Mouse (Mus musculus): ENCODE measurements around the gene Bhmt.
"Not testable (repeated sequence)": the region's sequence is repeated elsewhere in the genome, so short reads cannot be mapped to it uniquely, and the experiment has no call there.

The Bhmt gene

DNA sequence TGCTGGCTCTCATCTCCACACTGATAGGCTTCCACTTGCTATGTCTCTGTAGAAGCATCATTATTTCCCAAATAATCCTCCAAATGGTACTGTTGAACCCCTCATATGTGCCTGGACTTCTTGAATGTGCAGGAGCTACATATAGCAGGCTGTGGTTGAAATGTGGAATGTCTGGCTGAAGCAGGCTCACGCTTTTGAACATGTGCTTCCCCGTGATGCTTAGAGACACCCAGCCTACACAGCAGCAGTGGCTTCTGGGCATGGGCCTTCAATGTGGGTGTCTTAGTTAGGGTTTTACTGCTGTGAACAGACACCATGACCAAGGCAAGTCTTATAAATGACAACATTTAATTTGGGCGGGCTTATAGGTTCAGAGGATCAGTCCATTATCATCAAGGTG, 30.1 kb downstream of the Bhmt start:
- DNase-seq = no peak

DNA sequence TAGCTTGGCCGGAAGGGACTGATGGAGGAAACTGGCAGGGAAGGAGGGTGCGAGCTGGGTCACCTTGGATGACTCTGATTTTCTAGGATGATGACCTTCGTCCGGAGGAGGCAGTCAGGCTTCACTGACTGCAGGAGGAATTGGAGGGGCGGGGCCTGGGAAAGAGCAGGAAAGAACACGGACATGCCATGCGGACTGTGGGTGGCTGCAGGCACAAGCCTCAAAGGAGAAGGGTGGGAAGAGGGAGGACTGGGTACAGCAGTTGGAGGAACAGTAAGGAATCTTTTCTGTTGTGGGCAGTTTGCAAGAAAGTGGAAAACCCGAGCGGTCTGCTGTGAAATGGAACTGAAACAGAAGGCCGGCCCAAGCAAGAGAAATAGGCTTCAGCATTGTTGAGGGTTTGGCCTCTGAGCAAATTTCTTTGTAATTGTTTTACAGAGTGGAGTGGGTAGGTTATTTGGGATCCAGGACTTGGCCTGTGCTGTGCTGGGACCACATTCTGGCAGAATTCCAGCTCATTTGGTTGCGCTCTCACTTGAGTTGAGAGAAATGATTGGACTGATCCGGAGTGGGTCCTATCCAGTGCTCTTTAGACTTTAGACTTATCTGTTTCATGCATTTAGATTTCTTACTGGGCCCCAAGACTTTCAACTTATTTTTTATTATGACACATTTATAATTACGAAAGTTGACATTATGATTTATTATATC, 30.7 kb downstream of the Bhmt start:
- no peak for DNase-seq

DNA sequence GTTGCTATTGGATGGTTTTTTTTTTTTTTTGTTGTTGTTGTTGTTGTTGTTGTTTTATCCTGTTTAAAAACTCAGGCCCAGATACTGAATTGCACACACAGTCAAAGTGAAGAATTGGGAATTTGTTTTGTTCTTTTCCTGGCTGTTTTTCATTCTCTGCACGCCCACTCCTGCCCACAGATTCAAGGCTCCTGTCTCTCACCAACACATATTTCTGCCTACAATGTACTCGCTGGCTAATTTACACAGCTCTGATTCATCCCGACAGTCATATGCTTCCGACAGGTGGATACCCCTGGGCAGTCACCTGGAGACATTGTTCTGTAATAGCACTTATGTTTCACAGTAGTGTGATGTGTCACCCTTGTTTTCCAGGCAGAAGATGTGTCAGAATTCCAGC, 33.1 kb downstream of the Bhmt start:
- DNase-seq = no peak

DNA sequence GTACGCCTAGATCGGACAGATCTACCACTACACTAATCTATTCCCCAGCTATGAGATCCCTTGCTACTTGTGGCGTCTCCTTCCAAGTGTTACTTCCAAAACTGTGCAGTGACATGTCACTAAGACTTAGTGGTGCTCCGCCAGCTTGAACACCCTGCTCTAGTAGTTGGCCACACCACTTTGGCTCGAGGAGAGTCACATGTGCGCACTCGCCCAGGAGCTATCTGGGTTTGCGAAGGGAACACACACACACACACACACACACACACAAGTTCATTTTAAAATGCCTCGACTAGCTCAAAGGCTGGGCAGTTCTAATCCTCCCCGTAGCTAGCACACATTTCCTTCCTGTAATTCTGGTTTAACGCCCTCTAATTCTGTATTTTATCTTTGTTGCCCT, 36.2 kb downstream of the Bhmt start:
- DNase-seq = no peak

DNA sequence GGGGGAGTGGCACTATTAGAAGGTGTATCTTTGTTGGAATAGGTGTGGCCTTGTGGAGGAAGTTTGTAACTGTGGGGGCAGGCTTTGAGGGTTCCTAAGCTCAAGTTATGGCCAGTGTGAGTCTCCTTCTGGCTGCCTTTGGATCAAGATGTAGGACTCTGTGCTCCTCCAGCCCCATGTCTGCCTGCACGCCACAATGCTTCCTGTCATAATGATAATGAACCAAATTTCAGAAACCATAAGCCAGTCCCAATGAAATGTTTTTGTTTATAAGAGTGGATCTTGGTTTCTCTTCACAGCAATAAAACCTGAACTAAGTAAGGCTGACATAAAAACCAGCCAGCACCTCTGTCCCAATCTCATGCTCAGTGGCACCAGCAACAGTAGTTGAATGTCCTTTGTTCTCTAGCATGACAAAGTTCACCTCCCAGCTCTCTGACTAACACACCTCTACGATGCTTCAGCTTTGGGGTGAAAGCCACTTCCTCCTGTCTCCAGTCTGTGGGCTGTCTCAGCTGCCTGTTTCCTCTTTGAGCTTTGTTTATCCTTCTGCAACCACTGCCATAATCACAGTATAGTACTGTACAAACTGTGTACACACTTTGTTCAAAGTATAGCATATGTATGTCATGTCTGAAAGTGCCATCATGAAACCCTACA, 44.6 kb downstream of the Bhmt start:
- DNase-seq = no peak

DNA sequence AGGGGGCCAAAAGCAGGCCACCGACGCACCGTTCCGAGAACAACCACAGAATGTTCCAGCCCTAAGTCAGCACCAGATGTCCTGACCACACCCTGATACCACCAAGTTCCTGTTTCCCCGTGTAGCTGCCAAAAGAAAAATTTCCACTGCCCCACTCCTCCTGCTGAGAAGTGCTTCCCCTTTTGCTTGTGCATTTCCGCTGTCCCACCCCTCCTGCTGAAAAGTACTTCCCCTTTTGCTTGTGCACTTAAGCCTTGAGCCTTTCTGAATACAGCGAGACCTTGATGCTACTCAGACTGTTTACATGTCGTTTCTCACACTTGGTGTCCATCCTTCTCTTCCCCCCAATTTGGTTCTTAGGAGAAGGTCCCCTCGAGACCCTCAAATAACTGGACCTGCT, 55.2 kb downstream of the Bhmt start:
- not testable (repeated sequence) for DNase-seq

DNA sequence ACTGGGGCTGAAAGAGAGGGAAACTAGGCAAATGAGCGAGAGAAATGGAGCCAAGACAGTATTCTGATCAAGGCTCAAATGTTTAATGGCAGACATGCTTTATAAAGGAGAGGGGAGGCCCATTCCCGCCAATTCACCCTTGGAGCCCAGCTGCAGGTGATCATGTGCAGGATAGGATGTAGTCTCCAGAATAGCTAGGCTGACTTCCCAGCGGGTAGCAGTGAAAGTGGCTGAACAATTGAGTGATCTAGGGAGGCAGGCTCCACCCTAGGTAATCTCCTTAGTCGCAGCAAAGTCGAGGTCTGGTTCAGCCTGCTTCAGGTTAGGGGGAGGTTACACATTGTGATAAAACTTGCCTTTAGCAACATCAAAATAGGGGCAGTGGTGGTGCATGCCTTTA, 57.3 kb downstream of the Bhmt start:
- DNase-seq = no peak

DNA sequence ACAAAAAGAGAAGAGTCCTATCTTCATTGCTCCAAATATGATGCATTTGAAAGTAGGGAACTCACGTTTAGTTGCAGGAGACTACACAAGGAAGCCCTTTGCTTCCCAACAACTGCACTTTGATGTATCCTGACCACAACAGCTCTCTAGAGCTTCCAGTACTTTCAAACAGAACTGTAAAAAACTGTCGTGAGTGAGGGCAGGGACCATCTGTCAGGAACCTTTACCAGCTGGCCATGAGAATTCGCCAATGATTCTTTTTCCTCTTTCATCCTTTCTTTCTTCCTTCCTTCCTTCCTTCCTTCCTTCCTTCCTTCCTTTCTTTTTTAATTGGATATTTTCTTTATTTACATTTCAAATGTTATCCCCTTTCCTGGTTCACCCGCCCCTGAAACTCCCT, 68.1 kb downstream of the Bhmt start:
- no peak for DNase-seq

All from retina, postnatal 1 day (tissue).